Mouse (Mus musculus) CD4-positive, CD25-positive, alpha-beta regulatory T cell, adult 4 months (primary cell): ENCODE results near the gene Cend1. TPM values are rescaled to one million over a fixed set of nuclear protein-coding genes. Genes with fewer than 3 reads are reported as not detected.

ENCODE experiments used
- ATAC-seq: one replicate; pipeline ENCODE4 v1.8.0; 2017
- polyA plus RNA-seq, 2 experiments: library from polyadenylated mRNA; unstranded; fragments of 100-300 nt; shearing (Covaris generic); gene quantifications; one replicate each; pipeline ENCODE4 v1.2.1; 2017

The Cend1 gene
- polyA plus RNA-seq, 2 experiments from 2014 or later, result not detected

GRCm38 (mm10) chr7:141390326-141391259 lies 38.7 kb downstream of the Cend1 start:
- ATAC-seq, result no peak

DNA sequence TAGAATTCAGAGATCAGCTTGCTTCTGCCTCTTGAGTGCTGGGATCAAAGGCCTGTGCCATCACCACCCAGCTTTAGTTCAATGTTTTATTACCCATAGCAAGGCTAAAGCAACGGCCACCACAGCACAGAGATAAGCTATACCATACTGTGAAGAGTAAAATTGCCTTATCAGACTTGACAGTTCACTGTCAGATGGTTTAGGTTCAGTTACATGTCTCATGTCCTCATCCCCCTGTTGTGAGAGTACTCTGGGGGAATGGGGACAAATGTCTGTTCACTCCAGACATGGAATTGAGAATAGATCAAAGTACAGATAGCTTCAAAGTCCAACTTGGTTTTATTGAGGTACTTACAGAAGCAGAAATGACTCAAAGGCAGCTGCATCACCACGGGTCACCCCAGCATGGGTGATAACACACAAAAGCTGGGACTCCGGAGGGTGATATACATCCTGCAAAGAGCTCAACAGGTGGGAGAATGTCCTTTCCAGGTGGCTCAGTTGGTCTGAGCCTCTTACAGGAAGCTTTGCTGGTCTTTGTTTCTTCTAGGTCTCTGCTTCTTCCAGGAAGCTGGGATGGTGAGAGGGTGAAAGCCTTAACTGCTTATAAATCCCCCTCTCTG lies 40.7 kb downstream of the Cend1 start:
- ATAC-seq, result no peak

DNA sequence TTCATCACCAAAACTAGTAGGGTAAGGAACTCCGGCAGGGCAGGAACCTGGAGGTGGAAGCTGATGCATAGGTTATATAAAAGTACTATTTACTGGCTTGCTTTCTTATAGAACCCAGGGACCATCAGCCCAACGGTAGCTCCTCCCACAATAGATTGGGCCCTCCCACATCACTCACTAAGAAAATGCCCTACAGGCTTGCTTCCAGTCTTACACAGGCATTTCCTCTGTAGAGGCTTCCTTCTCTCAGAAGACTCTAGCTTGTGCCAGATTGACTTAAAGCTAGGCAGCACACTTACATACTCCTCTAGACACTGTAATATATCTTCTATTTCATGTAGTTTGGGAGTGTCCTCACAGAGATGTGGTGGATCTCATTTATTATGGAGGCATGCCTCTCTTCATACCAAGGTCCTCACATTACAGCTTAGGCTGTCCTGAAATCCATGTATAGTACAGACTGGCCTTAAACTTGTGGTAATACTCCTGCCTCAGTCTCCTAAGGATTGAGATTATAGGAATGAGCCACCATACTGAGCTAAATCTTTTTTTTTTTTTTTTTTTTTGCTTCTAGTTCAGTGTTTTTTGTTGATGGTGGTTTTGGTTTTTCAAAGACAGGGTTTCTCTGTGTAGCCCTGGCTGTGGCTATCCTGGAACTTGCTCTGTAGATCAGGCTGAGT lies 41.3 kb downstream of the Cend1 start:
- no peak for ATAC-seq

GRCm38 (mm10) chr7:141381068-141381835 lies 48.0 kb downstream of the Cend1 start:
- no peak for ATAC-seq

- ATAC-seq, result no peak
Measured at GRCm38 (mm10) chr7:141379584-141379983, 49.7 kb downstream of the Cend1 start.

Other genes with a start within 250 kb of the Cend1 start
- 1 to 10 TPM; 3.8 to 4.3 TPM for gene Hras, start 235.5 kb downstream of the Cend1 start, polyA plus RNA-seq
- gene Lrrc56, start 235.3 kb downstream of the Cend1 start, polyA plus RNA-seq, result 1 to 10 TPM; 2.2 to 4.5 TPM
- gene Lmntd2, start 215.4 kb downstream of the Cend1 start, polyA plus RNA-seq, result 1 to 10 TPM; 8.5 to 9.6 TPM
- 10 to 100 TPM; 14.2 to 15.9 TPM for gene Rassf7, start 213.6 kb downstream of the Cend1 start, polyA plus RNA-seq
- 10 to 100 TPM; 45.3 to 54.8 TPM for gene Phrf1, start 200.7 kb downstream of the Cend1 start, polyA plus RNA-seq
- gene Irf7, start 163.0 kb downstream of the Cend1 start, polyA plus RNA-seq, result 100 to 1,000 TPM; 119 to 231 TPM
- gene Cdhr5, start 152.7 kb downstream of the Cend1 start, polyA plus RNA-seq, result not detected
- not detected for gene Sct, start 150.4 kb downstream of the Cend1 start, polyA plus RNA-seq
- gene Drd4, start 137.5 kb downstream of the Cend1 start, polyA plus RNA-seq, result not detected
- 10 to 100 TPM; 24.5 to 29.1 TPM for gene Deaf1, start 101.8 kb downstream of the Cend1 start, polyA plus RNA-seq
- gene Tmem80, start 101.8 kb downstream of the Cend1 start, polyA plus RNA-seq, result 10 to 100 TPM; 28.5 to 52.5 TPM
- gene Eps8l2, start 90.6 kb downstream of the Cend1 start, polyA plus RNA-seq, result not detected
- gene Taldo1, start 37.3 kb downstream of the Cend1 start, polyA plus RNA-seq, result 100 to 1,000 TPM; 309 to 337 TPM
- gene Gatd1, start 15.4 kb downstream of the Cend1 start, polyA plus RNA-seq, result 100 to 1,000 TPM; 106 to 109 TPM
- 10 to 100 TPM; 41.4 to 60.0 TPM for gene Slc25a22, start 8.4 kb upstream of the Cend1 start, polyA plus RNA-seq
- 10 to 100 TPM in 1 of 2 experiments, 1 to 10 TPM in 1; 7.1 to 22.1 TPM for gene Pidd1, start 14.5 kb upstream of the Cend1 start, polyA plus RNA-seq
- 1,000 to 10,000 TPM; 2,718 to 3,399 TPM for gene Rplp2, start 17.9 kb upstream of the Cend1 start, polyA plus RNA-seq
- 10 to 100 TPM; 66.1 to 92.2 TPM for gene Pnpla2, start 25.7 kb upstream of the Cend1 start, polyA plus RNA-seq
- not detected for gene Cracr2b, start 31.6 kb upstream of the Cend1 start, polyA plus RNA-seq
- 10 to 100 TPM in 1 of 2 experiments, 1 to 10 TPM in 1; 7.8 to 12.0 TPM for gene Cd151, start 37.9 kb upstream of the Cend1 start, polyA plus RNA-seq
- gene Polr2l, start 45.6 kb upstream of the Cend1 start, polyA plus RNA-seq, result 10 to 100 TPM; 19.4 to 20.8 TPM
- 1 to 10 TPM; 1.3 to 1.5 TPM for gene Tspan4, start 45.7 kb upstream of the Cend1 start, polyA plus RNA-seq
- gene Chid1, start 110.4 kb upstream of the Cend1 start, polyA plus RNA-seq, result 10 to 100 TPM; 21.9 to 23.4 TPM
- gene Ap2a2, start 132.7 kb upstream of the Cend1 start, polyA plus RNA-seq, result 10 to 100 TPM; 16.6 to 17.1 TPM
- gene Muc6, start 225.8 kb upstream of the Cend1 start, polyA plus RNA-seq, result under 1 TPM; 0.28 to 0.37 TPM